Mouse (Mus musculus) forebrain, embryonic 10.5 days (tissue): ENCODE measurements around the gene Ankrd13d. TPM values are rescaled to one million over a fixed set of nuclear protein-coding genes. Genes with fewer than 3 reads are reported as not detected.

ENCODE experiments used
- DNase-seq: peaks from one replicate; pipeline ENCODE4 v3.0.0-alpha.2; 2017; ENCODE audit warnings: low spot score; ENCODE audit errors: extremely low spot score
- H3K27ac ChIP-seq: fragments of 300-500 bp; sonication (generic); 2 replicates; pipeline ENCODE4 v1.5.1; 2016; ENCODE audit warnings: mild to moderate bottlenecking
- H3K27me3 ChIP-seq: fragments of 300-500 bp; sonication (generic); 2 replicates; pipeline ENCODE4 v1.6.1; 2016; ENCODE audit warnings: mild to moderate bottlenecking; ENCODE audit not compliant: poor library complexity, severe bottlenecking
- H3K36me3 ChIP-seq: fragments of 300-500 bp; sonication (generic); replicated peaks from 2 replicates; pipeline ENCODE4 v1.6.1; 2016; ENCODE audit warnings: mild to moderate bottlenecking, moderate library complexity
- H3K4me1 ChIP-seq: fragments of 300-500 bp; sonication (generic); 2 replicates; pipeline ENCODE4 v1.6.1; 2016
- H3K4me3 ChIP-seq: fragments of 300-500 bp; sonication (generic); 2 replicates; pipeline ENCODE4 v1.5.1; 2016; ENCODE audit warnings: mild to moderate bottlenecking, moderate library complexity
- H3K9me3 ChIP-seq: fragments of 300-500 bp; sonication (generic); 2 replicates; pipeline ENCODE4 v1.6.1; 2016; ENCODE audit warnings: mild to moderate bottlenecking, moderate library complexity
- WGBS: fragments of 180-500 bp; shearing (Covaris S2); methylation state at CpG from one replicate; pipeline ENCODE4 v1.1.7; 2016; 5-methylcytosine and 5-hydroxymethylcytosine counted together
- microRNA-seq: library from miRNA; unstranded; fragments of <30 nt; microRNA quantifications from one replicate; pipeline ENCODE4, GENCODE M21; 2017
- polyA plus RNA-seq: library from polyadenylated mRNA; unstranded; fragments of >200 nt; fragmentation: Nextera tagmentation; extraction: Ambion mirVana; gene quantifications from 2 replicates; pipeline ENCODE4 v1.2.1, GENCODE M21; 2016

The Ankrd13d gene
- polyA plus RNA-seq, 1 experiment from 2014 or later = 7.9 TPM

DNA sequence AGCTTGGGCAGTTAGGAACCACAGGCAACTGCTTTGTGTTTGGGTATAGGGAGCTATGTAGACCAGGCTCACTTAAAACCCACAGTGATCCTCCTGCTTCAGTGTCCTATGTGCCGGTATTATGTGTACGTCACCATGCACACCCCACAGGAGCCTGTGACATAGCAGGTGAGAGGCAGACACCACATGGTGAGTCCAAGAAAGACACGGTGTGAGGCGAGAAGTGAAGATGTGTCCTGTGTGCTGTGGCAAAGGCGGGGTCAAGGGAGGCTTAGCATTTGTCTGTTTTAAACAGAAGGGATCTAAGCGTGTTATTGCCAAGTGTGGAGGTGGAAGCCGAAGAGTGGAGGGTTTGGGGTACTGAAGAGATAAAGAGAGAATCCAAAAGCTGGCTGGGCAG lies 56.2 kb downstream of the Ankrd13d start:
- no peak for DNase-seq

DNA sequence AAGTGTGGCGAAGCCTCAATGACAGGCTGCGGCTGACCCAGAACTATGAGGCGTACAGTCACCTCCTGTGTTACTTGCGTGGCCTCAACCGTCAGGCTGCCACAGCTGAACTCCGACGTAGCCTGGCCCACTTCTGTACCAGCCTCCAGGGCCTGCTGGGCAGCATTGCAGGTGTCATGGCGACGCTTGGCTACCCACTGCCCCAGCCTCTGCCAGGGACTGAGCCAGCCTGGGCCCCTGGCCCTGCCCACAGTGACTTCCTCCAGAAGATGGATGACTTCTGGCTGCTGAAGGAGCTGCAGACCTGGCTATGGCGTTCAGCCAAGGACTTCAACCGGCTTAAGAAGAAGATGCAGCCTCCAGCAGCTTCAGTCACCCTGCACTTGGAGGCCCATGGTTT lies 60.8 kb downstream of the Ankrd13d start:
- WGBS = 86% methylated on average over 11 of the region's 11 CpGs
- no peak for DNase-seq
- peaks cover 25% of the 10 kb centered on the region for H3K4me1 ChIP-seq

More for the DNA sequence above, 56.2 kb downstream of the Ankrd13d start:
- no peaks in the 10 kb centered on the region for H3K36me3 ChIP-seq
- peaks cover 35% of the 10 kb centered on the region for H3K27me3 ChIP-seq
- 89% methylated on average over 7 of the region's 7 CpGs for WGBS
- H3K4me1 ChIP-seq = peaks cover 17% of the 10 kb centered on the region
- no peaks in the 10 kb centered on the region for H3K9me3 ChIP-seq
- no peak overlapping the region for H3K4me3 ChIP-seq
- H3K27ac ChIP-seq = no peak overlapping the region

DNA sequence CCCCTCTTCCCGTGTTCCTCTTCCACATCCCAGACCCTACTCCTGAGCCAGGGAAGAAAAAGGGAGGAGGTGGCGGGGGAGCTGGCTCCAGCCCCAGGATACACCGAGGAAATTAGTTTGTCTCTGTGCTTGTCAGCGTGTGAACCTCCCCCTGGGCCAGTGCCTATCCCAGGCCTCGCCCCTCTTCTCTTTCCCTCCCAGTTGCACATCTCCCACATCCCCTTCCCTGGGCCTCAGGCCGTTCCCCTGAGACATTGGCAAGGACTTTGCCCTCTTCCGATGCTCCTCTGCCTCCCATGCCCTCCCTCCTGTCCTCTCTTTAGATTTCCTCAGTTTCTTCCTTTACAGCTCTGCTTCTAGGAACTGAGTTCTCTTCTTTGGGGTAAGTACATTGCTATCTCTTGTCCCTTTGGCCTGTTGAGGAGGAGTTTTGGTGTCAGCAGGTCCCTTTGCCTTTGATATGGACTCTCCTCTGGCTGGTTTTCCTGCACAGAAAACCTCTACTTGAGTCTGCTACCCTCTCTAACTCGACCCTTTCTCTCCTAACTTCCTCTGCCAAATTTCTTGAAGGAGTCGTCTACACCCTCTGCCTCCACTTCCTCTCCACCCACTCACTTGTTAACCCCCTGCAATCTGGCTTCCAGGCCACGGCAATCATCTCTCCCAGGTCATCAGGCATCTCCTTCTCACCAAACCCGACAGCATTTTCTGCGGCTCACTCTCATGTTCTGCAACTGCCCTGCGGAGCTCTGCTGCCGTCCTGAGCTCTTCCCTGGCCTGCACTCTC lies 61.8 kb downstream of the Ankrd13d start:
- no peak for DNase-seq
- Histone ChIP-seq H3K36me3 (no peaks in the 10 kb centered on the region), H3K27me3 (peaks cover 56% of the 10 kb centered on the region), H3K27ac (peak overlapping the region; percentile 40; the same call in 1 of the 2 replicates), H3K9me3 (no peaks in the 10 kb centered on the region), H3K4me1 (peaks cover 35% of the 10 kb centered on the region), H3K4me3 (no peak overlapping the region)
- 59% methylated on average over 14 of the region's 14 CpGs for WGBS

More for the DNA sequence above, 60.8 kb downstream of the Ankrd13d start:
- Histone ChIP-seq H3K27ac (peak overlapping the region; percentile 27; the same call in 1 of the 2 replicates), H3K27me3 (peaks cover 46% of the 10 kb centered on the region), H3K36me3 (no peaks in the 10 kb centered on the region), H3K4me3 (no peak overlapping the region), H3K9me3 (no peaks in the 10 kb centered on the region)

DNA sequence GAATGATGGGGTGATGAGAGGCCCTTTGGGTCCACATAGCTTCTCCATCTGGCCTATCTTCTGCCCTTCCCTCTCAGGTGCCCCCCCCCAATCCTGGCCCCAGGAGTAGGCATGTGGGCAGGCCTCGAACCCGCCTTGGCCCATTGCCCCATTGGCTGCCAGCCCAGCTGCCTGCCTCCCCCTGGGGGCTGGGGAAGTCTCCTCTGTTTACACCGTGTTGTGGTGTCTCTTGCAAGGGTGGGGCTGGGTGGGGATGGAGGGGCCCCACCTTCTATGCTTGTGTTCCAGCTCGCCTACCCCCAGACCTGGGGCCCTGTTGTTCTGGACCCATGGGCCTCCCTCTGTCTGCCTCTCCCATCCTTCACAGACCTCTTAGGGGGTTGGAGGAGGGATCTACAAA lies 62.5 kb downstream of the Ankrd13d start:
- Histone ChIP-seq H3K9me3 (no peaks in the 10 kb centered on the region), H3K36me3 (no peaks in the 10 kb centered on the region), H3K4me3 (no peak overlapping the region), H3K27ac (peak overlapping the region; percentile 40; the same call in 1 of the 2 replicates), H3K27me3 (peaks cover 63% of the 10 kb centered on the region), H3K4me1 (peaks cover 43% of the 10 kb centered on the region)
- no peak for DNase-seq
- WGBS = 71% methylated on average over 4 of the region's 4 CpGs

Small RNAs within 50 kb of the gene (microRNA-seq; reads per million reads assigned to microRNA genes)
- gene Mir6985 = not detected

Other genes starting within 250 kb of the Ankrd13d start
- 412 and 423 TPM in 2 replicates for gene Gstp1, start 245.2 kb downstream of the Ankrd13d start, polyA plus RNA-seq
- gene Gstp2, start 237.1 kb downstream of the Ankrd13d start, polyA plus RNA-seq = 0.27 and 0.46 TPM in 2 replicates
- not detected in 2 replicates for gene Gstp3, start 223.6 kb downstream of the Ankrd13d start, polyA plus RNA-seq
- gene Cabp2, start 201.6 kb downstream of the Ankrd13d start, polyA plus RNA-seq = not detected in 2 replicates
- 85.8 and 86.6 TPM in 2 replicates for gene Cdk2ap2, start 186.0 kb downstream of the Ankrd13d start, polyA plus RNA-seq
- gene Pitpnm1, start 183.1 kb downstream of the Ankrd13d start, polyA plus RNA-seq = 12.1 and 15.8 TPM in 2 replicates
- 55.2 and 56.5 TPM in 2 replicates for gene Aip, start 157.3 kb downstream of the Ankrd13d start, polyA plus RNA-seq
- not detected in 2 replicates for gene Gpr152, start 143.3 kb downstream of the Ankrd13d start, polyA plus RNA-seq
- gene Cabp4, start 139.1 kb downstream of the Ankrd13d start, polyA plus RNA-seq = not detected in 2 replicates
- gene Coro1b, start 134.5 kb downstream of the Ankrd13d start, polyA plus RNA-seq = 128 and 130 TPM in 2 replicates
- 0.71 TPM in 1 of 2 replicates, not detected in the other for gene Ptprcap, start 129.5 kb downstream of the Ankrd13d start, polyA plus RNA-seq
- gene Rps6kb2, start 119.8 kb downstream of the Ankrd13d start, polyA plus RNA-seq = 59.7 TPM in 2 replicates
- 2.5 TPM in 2 replicates for gene Carns1, start 107.7 kb downstream of the Ankrd13d start, polyA plus RNA-seq
- 0.43 and 0.47 TPM in 2 replicates for gene Tbc1d10c, start 91.9 kb downstream of the Ankrd13d start, polyA plus RNA-seq
- 998 and 1,002 TPM in 2 replicates for gene Ppp1ca, start 91.1 kb downstream of the Ankrd13d start, polyA plus RNA-seq
- 57.4 and 67.1 TPM in 2 replicates for gene Rad9a, start 81.5 kb downstream of the Ankrd13d start, polyA plus RNA-seq
- gene Clcf1, start 68.9 kb downstream of the Ankrd13d start, polyA plus RNA-seq = 0.86 and 1.1 TPM in 2 replicates
- gene AC109138.7, start 68.8 kb downstream of the Ankrd13d start, polyA plus RNA-seq = not detected in 2 replicates
- gene Pold4, start 51.2 kb downstream of the Ankrd13d start, polyA plus RNA-seq = 10.4 and 10.6 TPM in 2 replicates
- 3.1 and 3.6 TPM in 2 replicates for gene Ssh3, start 14.0 kb downstream of the Ankrd13d start, polyA plus RNA-seq
- gene Grk2, start 23.1 kb upstream of the Ankrd13d start, polyA plus RNA-seq = 13.6 and 15.0 TPM in 2 replicates
- 55.2 and 57.2 TPM in 2 replicates for gene Kdm2a, start 115.1 kb upstream of the Ankrd13d start, polyA plus RNA-seq
- 20.8 and 23.2 TPM in 2 replicates for gene Rhod, start 156.3 kb upstream of the Ankrd13d start, polyA plus RNA-seq
- 2.5 and 3.0 TPM in 2 replicates for gene Syt12, start 194.3 kb upstream of the Ankrd13d start, polyA plus RNA-seq
- not detected in 2 replicates for gene 2010003K11Rik, start 215.4 kb upstream of the Ankrd13d start, polyA plus RNA-seq
- gene Pcx, start 227.3 kb upstream of the Ankrd13d start, polyA plus RNA-seq = 17.0 and 18.5 TPM in 2 replicates